In genomic region chr11:62820059-62820541, GRCm38 (mm10) we compare ENCODE assay signal across 8 mouse cellular contexts. TPM values are rescaled to one million over a fixed set of nuclear protein-coding genes. Genes with fewer than 3 reads are reported as not detected.
DNase-seq lines count a peak whose midpoint lies in the region; ATAC-seq and TF ChIP-seq lines count a peak whose summit lies in the region.

TSS of gene Trim16 (plus strand) at chr11:62820231.

- H3K36me3 ChIP-seq in limb, embryonic 15.5 days = no peaks in the 10 kb centered on the region
- H3K36me3 ChIP-seq in midbrain, embryonic 16.5 days (ENCODE audit: control insufficient read depth, insufficient read depth, low read length) = no peaks in the 10 kb centered on the region

- H3K9ac ChIP-seq in limb, embryonic 15.5 days = peak within 1 kb of the TSS; percentile 18
- peak within 1 kb of the TSS; percentile 61 for H3K9ac ChIP-seq in midbrain, embryonic 16.5 days (ENCODE audit: low read depth, low read length)

- ATAC-seq in limb, embryonic 15.5 days (ENCODE audit: insufficient number of reproducible peaks, low FRiP score, low TSS enrichment, low read depth) = peak; percentile 72
- ATAC-seq in midbrain, embryonic 16.5 days = peak; percentile 76

- H3K27ac ChIP-seq in bone marrow macrophage, adult 2 months (ENCODE audit: insufficient read depth, low read depth, low read length) = peak within 1 kb of the TSS; percentile 59
- peak within 1 kb of the TSS; percentile 81 for H3K27ac ChIP-seq in embryonic fibroblast, embryonic 13.5 days (ENCODE audit: insufficient read depth, low read length)
- peak within 1 kb of the TSS; percentile 85 for H3K27ac ChIP-seq in limb, embryonic 15.5 days
- H3K27ac ChIP-seq in midbrain, embryonic 16.5 days (ENCODE audit: low read length) = 0 out of 2 replicates have a peak within 1 kb of the TSS, but pooled peaks have one; percentile 28

- TF ChIP-seq CTCF in bone marrow macrophage, adult 2 months (IDR thresholded peaks at IDR 0.05; ENCODE audit: low read depth, low read length) = no peak
- TF ChIP-seq CTCF in embryonic fibroblast, embryonic 13.5 days (IDR thresholded peaks at IDR 0.05; ENCODE audit: borderline replicate concordance, insufficient read depth, low read length) = no peak

- TF ChIP-seq POLR2A in bone marrow macrophage, adult 2 months (IDR thresholded peaks at IDR 0.05; ENCODE audit: borderline replicate concordance, low read depth, low read length) = no peak
- TF ChIP-seq POLR2A in embryonic fibroblast, embryonic 13.5 days (IDR thresholded peaks at IDR 0.05; ENCODE audit: low read depth, low read length) = peak; percentile 71

- H3K9me3 ChIP-seq in limb, embryonic 15.5 days = no peaks in the 10 kb centered on the region
- H3K9me3 ChIP-seq in midbrain, embryonic 16.5 days (replicated peaks; ENCODE audit: control insufficient read depth, low read length, poor library complexity, severe bottlenecking) = no peaks in the 10 kb centered on the region

- no peaks in the 10 kb centered on the region for H3K27me3 ChIP-seq in limb, embryonic 15.5 days
- no peaks in the 10 kb centered on the region for H3K27me3 ChIP-seq in midbrain, embryonic 16.5 days (ENCODE audit: control insufficient read depth, insufficient read depth, low read depth, low read length)

- peak within 1 kb of the TSS; percentile 64 for H3K4me2 ChIP-seq in limb, embryonic 15.5 days
- peak within 1 kb of the TSS; percentile 70 for H3K4me2 ChIP-seq in midbrain, embryonic 16.5 days (ENCODE audit: low read length)

- peak within 1 kb of the TSS; percentile 70 for H3K4me3 ChIP-seq in bone marrow macrophage, adult 2 months (ENCODE audit: insufficient read depth, low read length)
- peak within 1 kb of the TSS; percentile 79 for H3K4me3 ChIP-seq in embryonic fibroblast, embryonic 13.5 days (ENCODE audit: insufficient read depth, low read length)
- peak within 1 kb of the TSS; percentile 49 for H3K4me3 ChIP-seq in limb, embryonic 15.5 days
- peak within 1 kb of the TSS; percentile 45 for H3K4me3 ChIP-seq in midbrain, embryonic 16.5 days (ENCODE audit: low read depth, low read length)

- peak; percentile 98 for DNase-seq in 3T3-L1 (ENCODE audit: low read depth, low spot score)
- DNase-seq in heart, adult 8-10 months (ENCODE audit: low spot score) = peak; percentile 90
- peak; percentile 73 to 80 for DNase-seq in kidney, adult 8-10 months
- DNase-seq in spleen, postnatal 14 days (ENCODE audit: low spot score in 2 of 2) = peak; percentile 13 to 30

- under 1% methylated on average over 15 of the region's 15 CpGs for WGBS in limb, embryonic 15.5 days
- WGBS in midbrain, embryonic 16.5 days = 7% methylated on average over 15 of the region's 15 CpGs

- peaks cover 22% of the 10 kb centered on the region for H3K4me1 ChIP-seq in bone marrow macrophage, adult 2 months (ENCODE audit: control insufficient read depth, insufficient read depth, low read length)
- H3K4me1 ChIP-seq in embryonic fibroblast, embryonic 13.5 days (ENCODE audit: control insufficient read depth, insufficient read depth, low read length) = peaks cover 5% of the 10 kb centered on the region
- H3K4me1 ChIP-seq in limb, embryonic 15.5 days = peaks cover 41% of the 10 kb centered on the region
- H3K4me1 ChIP-seq in midbrain, embryonic 16.5 days (ENCODE audit: control insufficient read depth, insufficient read depth, low read length) = peaks cover 7% of the 10 kb centered on the region

RNA-seq across cellular contexts. Expression of gene Trim16, which starts in this region (rescaled TPM):
- 15.0 and 15.9 TPM in 2 replicates for polyA plus RNA-seq in bone marrow macrophage, adult 2 months (2012; ENCODE audit: insufficient read depth, insufficient read length, missing spikeins)
- 23.5 and 28.5 TPM in 2 replicates for polyA plus RNA-seq in embryonic fibroblast, embryonic 13.5 days (2011; ENCODE audit: insufficient read length, low read depth, missing spikeins)
- 10 to 100 TPM in 1 of 4 experiments, 1 to 10 TPM in 3; 6.5 to 10.9 (median 9.0) TPM for total RNA-seq in heart, adult 8-10 months (2022)
- 24.6 and 26.1 TPM in 2 replicates for polyA plus RNA-seq in limb, embryonic 15.5 days (2015; fragmentation: Nextera tagmentation; extraction: Ambion mirVana)
- polyA plus RNA-seq in midbrain, embryonic 16.5 days (2015; fragmentation: Nextera tagmentation; extraction: Ambion mirVana) = 6.8 and 8.0 TPM in 2 replicates

Comparison
In these comparisons a context has a peak if more than half of its experiments do, and no peak if none do; other contexts are left out.
1. Peak in every context shown above with its lines: DNase-seq, ATAC-seq, H3K4me3 ChIP-seq and H3K27ac ChIP-seq.
2. DNase-seq: peak in every context shown above with its lines; median percentile 98 in 3T3-L1; 90 in heart, adult 8-10 months; 76 in kidney, adult 8-10 months; 22 in spleen, postnatal 14 days.
3. H3K27ac ChIP-seq: peak in every context shown above with its lines; median percentile 85 in limb, embryonic 15.5 days; 81 in embryonic fibroblast, embryonic 13.5 days; 59 in bone marrow macrophage, adult 2 months; 28 in midbrain, embryonic 16.5 days.